11 mouse cellular contexts compared by ENCODE assay signal in genomic region chr5:142427876-142428275, GRCm38 (mm10). TPM values are rescaled to one million over a fixed set of nuclear protein-coding genes. Genes with fewer than 3 reads are reported as not detected.
DNase-seq lines count a peak whose midpoint lies in the region; ATAC-seq and TF ChIP-seq lines count a peak whose summit lies in the region.
"Had no signal": no experiment of that assay in that cellular context is flagged by ENCODE, and none has a peak within 500 bp of the region (broad histone marks: within the 10 kb centered on the region; RNA-seq: fewer than 3 reads in every experiment).

No protein-coding gene starts in this region.

- no peaks in the 10 kb centered on the region for H3K9me3 ChIP-seq in kidney, embryonic 16.5 days (ENCODE audit: low read length)
- H3K9me3 ChIP-seq in intestine, embryonic 15.5 days: no peaks in the 10 kb centered on the region
- H3K9me3 ChIP-seq: megakaryocyte, embryonic 14.5 days had no signal

- no peak for DNase-seq in gastrocnemius, adult 2 months
- DNase-seq in gastrocnemius, adult 8-10 months (ENCODE audit: low spot score in 2 of 2): no peak
- no peak for DNase-seq in kidney, postnatal 14 days
- DNase-seq in ES-CJ7 (ENCODE audit: low read depth, low spot score): peak; percentile 60
- DNase-seq in urinary bladder, postnatal 36 days (ENCODE audit: low spot score in 2 of 2): no peak
- no peak for DNase-seq in adrenal gland, postnatal 14 days
- DNase-seq: right cerebral cortex, postnatal 25 days had no signal

- intact Hi-C loops in gastrocnemius, adult 2 months (cut with DNase I): no loop called here

- H3K9ac ChIP-seq in kidney, embryonic 16.5 days (replicated peaks; ENCODE audit: low read length): no peak overlapping the region
- no peak overlapping the region for H3K9ac ChIP-seq in intestine, embryonic 15.5 days

- 63% methylated on average over 10 of the region's 10 CpGs for WGBS in kidney, embryonic 16.5 days
- WGBS in intestine, embryonic 15.5 days: 79% methylated on average over 10 of the region's 10 CpGs

- H3K4me1 ChIP-seq in kidney, embryonic 16.5 days (ENCODE audit: insufficient read depth, low read length): peaks cover 56% of the 10 kb centered on the region
- peaks cover 45% of the 10 kb centered on the region for H3K4me1 ChIP-seq in intestine, embryonic 15.5 days (replicated peaks)

- ATAC-seq in kidney, embryonic 16.5 days (ENCODE audit: low FRiP score, low TSS enrichment): no peak
- ATAC-seq in intestine, embryonic 15.5 days: no peak
- ATAC-seq: inflammation-experienced regulatory T-cells, adult 6 months had no signal

- H3K4me2 ChIP-seq in kidney, embryonic 16.5 days (replicated peaks; ENCODE audit: low read depth, low read length): no peak overlapping the region
- no peak overlapping the region for H3K4me2 ChIP-seq in intestine, embryonic 15.5 days (replicated peaks)

- TF ChIP-seq CTCF in gastrocnemius, adult 2 months (IDR thresholded peaks at IDR 0.05): no peak

- no peaks in the 10 kb centered on the region for H3K27me3 ChIP-seq in kidney, embryonic 16.5 days (ENCODE audit: insufficient read depth, low read length)
- H3K27me3 ChIP-seq in intestine, embryonic 15.5 days (replicated peaks): no peaks in the 10 kb centered on the region
- H3K27me3 ChIP-seq: megakaryocyte, embryonic 14.5 days had no signal

- H3K36me3 ChIP-seq in kidney, embryonic 16.5 days (ENCODE audit: insufficient read depth, low read length): no peaks in the 10 kb centered on the region
- no peaks in the 10 kb centered on the region for H3K36me3 ChIP-seq in intestine, embryonic 15.5 days

- H3K27ac ChIP-seq in gastrocnemius, adult 2 months: peak overlapping the region; percentile 93
- H3K27ac ChIP-seq in kidney, embryonic 16.5 days (ENCODE audit: low read length): peak overlapping the region; percentile 44
- H3K27ac ChIP-seq in intestine, embryonic 15.5 days: 0 out of 2 replicates have a peak overlapping the region, but pooled peaks have one; percentile 9

- H3K4me3 ChIP-seq in gastrocnemius, adult 2 months: no peak overlapping the region
- no peak overlapping the region for H3K4me3 ChIP-seq in kidney, embryonic 16.5 days (ENCODE audit: low read length)
- no peak overlapping the region for H3K4me3 ChIP-seq in intestine, embryonic 15.5 days (replicated peaks)
- H3K4me3 ChIP-seq: megakaryocyte, embryonic 14.5 days had no signal

RNA-seq across cellular contexts. Expression of gene Foxk1, which starts 26.6 kb away (rescaled TPM):
- 10 to 100 TPM; 12.2 to 18.9 TPM for total RNA-seq in gastrocnemius, adult 2 months (2021)
- total RNA-seq in gastrocnemius, adult 8-10 months (2022): 10 to 100 TPM; 15.6 to 20.9 (median 17.7) TPM
- 3.6 and 4.4 TPM in 2 replicates for polyA plus RNA-seq in kidney, embryonic 16.5 days (2015; fragmentation: Nextera tagmentation; extraction: Ambion mirVana)
- 4.3 and 5.3 TPM in 2 replicates for polyA plus RNA-seq in intestine, embryonic 15.5 days (2015; fragmentation: Nextera tagmentation; extraction: Ambion mirVana)
- total RNA-seq in adrenal gland, postnatal 14 days (2021): 20.2 and 26.4 TPM in 2 replicates

RNA-seq across cellular contexts. Expression of gene Ap5z1, which starts 35.9 kb away (rescaled TPM):
- total RNA-seq in gastrocnemius, adult 2 months (2021): 1 to 10 TPM; 3.7 to 5.0 TPM
- 1 to 10 TPM; 3.7 to 5.0 (median 4.1) TPM for total RNA-seq in gastrocnemius, adult 8-10 months (2022)
- 13.2 and 13.8 TPM in 2 replicates for polyA plus RNA-seq in kidney, embryonic 16.5 days (2015; fragmentation: Nextera tagmentation; extraction: Ambion mirVana)
- polyA plus RNA-seq in intestine, embryonic 15.5 days (2015; fragmentation: Nextera tagmentation; extraction: Ambion mirVana): 12.0 and 13.6 TPM in 2 replicates
- total RNA-seq in adrenal gland, postnatal 14 days (2021): 12.5 and 15.7 TPM in 2 replicates

Comparison
In these comparisons a context has a peak if more than half of its experiments do, and no peak if none do; other contexts are left out.
1. H3K27ac ChIP-seq: peak in every context shown above with its lines; median percentile 93 in gastrocnemius, adult 2 months; 44 in kidney, embryonic 16.5 days; 9 in intestine, embryonic 15.5 days.